Mouse (Mus musculus) gastrocnemius, postnatal 14 days (tissue): Measurements from ENCODE around the gene Fam168a. TPM values are rescaled to one million over a fixed set of nuclear protein-coding genes. Genes with fewer than 3 reads are reported as not detected.

Source experiments
- DNase-seq: peaks from one replicate; pipeline ENCODE4 v3.0.0; 2021; ENCODE audit warnings: mixed read lengths
- intact Hi-C: fragments of 180-260 bp; cut with DNase I; formaldehyde crosslinking; loops from one replicate; pipeline ENCODE4 v1.15.1; 2025; ENCODE audit warnings: low total_unique reads
- total RNA-seq, 2 experiments: library from RNA; stranded (reverse); gene quantifications; 2 replicates each; pipeline ENCODE4 v1.2.3; 2021

Gene Fam168a
- total RNA-seq, 2 experiments from 2014 or later = 40.1 to 44.0 TPM

GRCm38 (mm10) chr7:100854137-100854814 lies 147.8 kb downstream of the Fam168a start:
- intact Hi-C loops = no loop called here
- peak; percentile 65 for DNase-seq

- DNase-seq = no peak
- intact Hi-C loops = no loop called here
Observed at GRCm38 (mm10) chr7:100854861-100855260, 148.4 kb downstream of the Fam168a start.

GRCm38 (mm10) chr7:100855300-100855699 lies 148.9 kb downstream of the Fam168a start:
- intact Hi-C loops = no loop called here
- DNase-seq = no peak

- intact Hi-C loops = no loop called here
- DNase-seq = peak; percentile 42
Observed at GRCm38 (mm10) chr7:100855795-100856573, 149.5 kb downstream of the Fam168a start.

DNA sequence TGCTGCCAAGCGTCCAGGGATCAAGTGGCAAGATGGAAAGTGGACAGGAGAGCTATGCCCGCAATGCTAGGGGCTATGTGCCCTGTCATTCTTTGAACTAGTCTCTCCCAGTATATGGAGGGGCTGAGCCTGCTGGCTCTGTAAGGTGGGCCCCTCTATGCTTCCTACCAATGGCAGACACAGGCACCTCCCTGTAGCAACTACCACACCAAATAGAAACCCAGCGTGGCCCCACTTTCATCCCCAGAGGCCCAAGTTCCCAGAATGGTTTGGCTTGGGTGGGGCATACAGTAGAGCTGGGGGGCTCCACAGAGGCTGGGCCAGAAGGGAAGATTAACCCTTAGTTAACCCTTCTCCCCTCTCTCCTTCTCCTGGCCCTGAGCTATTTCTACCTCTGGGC lies 154.0 kb downstream of the Fam168a start:
- DNase-seq = no peak
- intact Hi-C loops = no loop called here

DNA sequence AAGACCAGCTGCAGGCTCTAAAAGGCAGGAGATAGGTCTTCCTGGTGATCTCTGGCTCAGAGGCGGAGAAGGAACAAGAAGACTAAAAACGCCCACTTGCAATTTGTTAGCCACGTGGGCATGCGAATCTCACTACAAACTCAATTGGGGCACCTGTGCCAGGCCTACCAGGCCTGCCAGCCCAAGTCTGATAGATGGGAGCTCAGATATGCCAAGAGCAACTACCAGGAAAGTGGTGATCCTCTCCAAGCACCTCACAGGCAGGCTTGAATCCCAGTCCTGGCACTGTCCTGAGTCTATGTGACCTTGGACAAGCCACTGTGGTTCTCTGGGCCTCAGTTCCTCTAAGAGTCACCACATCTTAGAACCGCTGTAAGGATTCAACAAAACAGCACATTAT lies 154.8 kb downstream of the Fam168a start:
- DNase-seq = peak; percentile 51
- intact Hi-C loops = no loop called here

- intact Hi-C loops = no loop called here
- no peak for DNase-seq
Observed at GRCm38 (mm10) chr7:100862353-100862752, 155.9 kb downstream of the Fam168a start.

- intact Hi-C loops = no loop called here
- DNase-seq = peak; percentile 97
Observed at GRCm38 (mm10) chr7:100862828-100863638, 156.6 kb downstream of the Fam168a start, which contains the start of gene Relt. Gene Relt (minus strand): TSS chr7:100863446.

GRCm38 (mm10) chr7:100866675-100867074 lies 160.2 kb downstream of the Fam168a start:
- peak; percentile 60 for DNase-seq
- intact Hi-C loops = loop anchor here (2.0 kb wide), 1 partner anchor 18 kb away; no protein-coding TSS in a partner anchor

DNA sequence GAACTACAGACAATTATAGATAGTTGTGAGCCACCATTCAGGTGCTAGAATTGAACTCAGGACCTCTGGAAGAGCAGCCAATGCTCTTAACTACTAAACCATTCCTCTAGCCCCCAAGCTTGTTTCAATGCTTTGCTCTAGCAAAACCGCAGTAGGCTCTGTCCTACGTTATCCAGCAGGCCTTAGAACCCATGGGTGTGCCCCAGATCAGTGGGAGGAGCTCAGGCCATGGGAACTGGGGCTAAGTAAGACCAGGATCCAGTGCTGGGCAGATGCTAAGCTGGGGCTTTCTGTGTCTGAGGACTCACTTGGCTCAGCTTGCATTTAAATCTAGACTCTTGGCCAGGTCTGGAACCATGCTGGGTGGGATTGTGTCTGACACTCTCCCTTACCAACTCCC lies 161.1 kb downstream of the Fam168a start:
- no peak for DNase-seq
- intact Hi-C loops = loop anchor here (2.0 kb wide), 1 partner anchor 19 kb away; no protein-coding TSS in a partner anchor

DNA sequence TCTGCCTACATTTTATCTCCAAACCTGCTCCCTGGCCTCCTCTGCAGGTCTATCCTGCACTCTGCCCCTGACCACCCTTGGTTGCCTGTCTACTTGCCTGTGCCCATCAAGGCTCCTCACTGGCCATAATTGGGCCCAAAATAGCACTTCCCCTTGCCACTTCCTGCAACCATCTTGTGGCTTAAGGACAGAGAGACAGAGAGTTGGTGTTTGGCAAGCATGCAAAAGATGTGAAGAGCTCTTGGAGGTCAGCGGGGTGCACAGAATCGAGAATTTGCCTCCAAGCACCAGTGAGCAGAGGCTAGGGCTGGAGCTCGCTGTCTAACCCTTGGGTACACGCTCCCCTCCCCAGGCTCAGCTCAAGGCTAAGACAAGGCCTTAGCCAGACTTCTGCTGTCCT lies 162.1 kb downstream of the Fam168a start:
- intact Hi-C loops = no loop called here
- no peak for DNase-seq

DNA sequence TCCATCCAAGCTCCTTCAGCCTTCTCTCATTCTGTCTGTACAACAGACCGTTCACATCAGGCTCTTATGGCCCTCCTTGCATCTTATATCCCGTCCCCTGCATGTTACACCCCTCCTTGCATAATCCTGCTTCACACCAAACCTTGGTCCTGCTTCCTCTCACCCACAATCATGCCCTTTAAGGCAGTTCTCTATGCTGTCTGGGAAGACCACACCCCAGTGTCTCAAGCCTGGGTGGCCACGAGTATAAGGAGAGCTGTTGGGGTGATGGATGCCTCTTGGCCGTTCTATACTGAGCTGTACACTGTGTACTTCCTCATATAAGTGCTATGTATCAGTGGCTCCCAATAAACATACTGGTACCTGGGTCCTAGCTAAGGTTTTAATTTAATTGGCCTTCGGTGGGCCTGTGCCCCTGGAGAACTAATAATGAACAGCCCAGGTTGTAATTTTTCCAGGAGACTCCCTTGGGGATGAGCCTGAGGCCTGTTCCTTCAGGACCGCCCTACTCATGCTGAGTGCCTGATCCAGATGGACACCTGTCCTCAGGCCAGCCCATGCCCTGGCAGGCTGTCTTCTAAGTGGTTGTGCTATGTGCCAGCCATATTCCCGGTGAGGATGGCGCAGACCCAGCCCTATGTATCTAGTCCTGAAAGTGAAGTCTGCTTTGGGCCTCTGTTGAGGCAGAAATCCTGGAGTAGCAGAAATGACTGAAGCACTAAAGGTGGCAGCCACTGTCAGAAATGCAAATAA lies 163.6 kb downstream of the Fam168a start:
- intact Hi-C loops = no loop called here
- DNase-seq = no peak

DNA sequence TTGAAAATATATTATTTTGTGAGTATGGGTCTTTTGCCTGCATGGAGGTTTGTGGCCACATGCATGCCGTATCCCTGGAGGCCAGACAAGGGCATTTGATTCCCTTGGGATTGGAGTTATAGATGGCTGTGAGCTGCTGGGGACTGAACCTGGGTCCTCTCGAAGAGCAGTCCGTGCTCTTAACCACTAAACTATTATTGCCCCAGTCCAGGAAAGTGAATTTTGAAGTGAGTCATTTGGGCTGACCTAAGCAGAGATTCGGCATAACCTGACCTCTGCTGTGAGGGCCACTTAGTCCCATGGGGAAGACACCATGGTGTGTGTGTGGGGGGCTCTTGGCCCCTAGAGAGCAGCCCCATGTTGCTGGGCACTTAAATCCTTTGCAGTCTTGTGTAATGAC lies 164.9 kb downstream of the Fam168a start:
- intact Hi-C loops = no loop called here
- DNase-seq = no peak

- no peak for DNase-seq
Observed at GRCm38 (mm10) chr7:100871892-100872291, 165.5 kb downstream of the Fam168a start.

DNA sequence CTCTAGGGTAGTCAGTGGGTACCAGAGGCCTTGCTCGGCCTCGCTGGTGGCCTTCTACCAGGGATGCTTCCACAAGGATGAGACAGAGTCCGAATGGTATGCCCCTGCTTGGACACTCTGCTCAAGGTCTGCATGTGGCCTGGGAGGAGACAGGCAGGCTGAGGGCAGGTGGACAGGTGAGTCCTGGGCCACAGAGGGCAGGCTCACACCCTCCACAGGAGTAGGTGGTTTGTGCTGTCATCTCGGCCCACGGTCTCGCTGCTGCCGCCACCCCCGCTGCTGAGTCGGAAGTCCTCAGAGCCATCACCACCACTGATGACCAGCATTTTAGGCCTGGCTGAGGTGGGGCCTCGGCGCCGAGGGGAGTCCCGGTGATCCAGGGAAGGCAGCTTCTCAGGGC lies 166.8 kb downstream of the Fam168a start:
- no peak for DNase-seq
- intact Hi-C loops = no loop called here

More at GRCm38 (mm10) chr7:100871892-100872291, 165.5 kb downstream of the Fam168a start:
- intact Hi-C loops = no loop called here

DNA sequence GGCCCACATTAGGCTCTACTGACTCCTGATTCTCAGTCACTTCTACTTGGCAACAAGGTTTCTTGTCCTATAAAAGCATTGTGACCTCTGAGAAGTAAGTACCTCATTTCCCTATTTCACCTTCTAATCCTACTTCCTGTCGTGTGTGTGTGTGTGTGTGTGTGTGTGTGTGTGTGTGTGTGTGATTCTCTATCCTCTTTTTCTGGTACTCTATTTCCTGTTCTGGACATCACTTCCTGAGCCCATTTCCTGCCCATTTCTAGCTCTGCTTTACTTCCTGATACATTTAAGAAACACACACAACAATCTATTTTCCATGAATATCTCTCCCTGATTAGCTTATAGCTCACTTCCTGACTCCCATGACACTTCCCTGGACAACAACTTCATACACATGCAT lies 169.4 kb downstream of the Fam168a start:
- DNase-seq = no peak
- intact Hi-C loops = no loop called here

DNA sequence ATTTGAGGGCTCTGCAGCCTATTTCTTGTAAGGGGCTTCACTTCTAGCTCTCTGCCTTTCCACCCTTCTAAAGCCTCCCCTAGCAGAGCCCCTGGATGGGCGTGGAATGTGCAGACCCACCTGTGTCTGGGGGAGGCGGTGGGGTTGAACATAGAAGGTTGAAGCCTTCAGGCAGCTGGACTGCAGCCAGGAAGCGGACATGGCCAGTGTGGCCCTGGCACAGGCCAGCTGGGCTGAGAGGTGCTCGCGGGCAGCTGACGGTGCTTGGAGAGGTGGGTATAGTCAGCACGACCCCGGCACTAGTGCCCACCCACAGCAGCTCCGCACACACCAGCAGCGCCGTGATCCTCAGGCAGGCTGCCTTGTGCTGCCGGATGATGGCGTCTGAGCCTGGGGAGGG lies 169.9 kb downstream of the Fam168a start:
- DNase-seq = no peak
- intact Hi-C loops = no loop called here

- DNase-seq = no peak
- intact Hi-C loops = no loop called here
Observed at GRCm38 (mm10) chr7:100876771-100877170, 170.3 kb downstream of the Fam168a start.

DNA sequence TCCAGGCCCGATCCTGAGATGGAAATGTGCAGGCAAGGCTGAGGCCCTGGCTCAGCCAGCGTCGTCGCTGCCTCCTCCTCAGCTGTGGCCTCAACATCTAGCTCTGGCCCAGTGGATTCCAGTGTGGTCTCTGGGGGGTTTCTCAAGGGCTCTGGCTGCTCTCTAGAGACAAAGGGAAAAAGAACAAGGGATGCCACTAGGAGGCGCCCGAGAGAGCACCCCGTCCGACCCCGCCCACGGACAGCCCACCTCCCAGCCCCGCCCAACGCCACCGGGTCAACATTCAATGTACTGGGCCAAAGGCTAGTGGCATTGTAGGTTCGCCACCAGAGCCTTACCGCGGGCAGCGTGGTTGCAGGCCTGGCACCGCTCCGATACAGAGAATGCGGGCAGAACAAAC lies 173.2 kb downstream of the Fam168a start:
- intact Hi-C loops = no loop called here
- DNase-seq = peak; percentile 80
